Mouse (Mus musculus) olfactory bulb, adult 2 months (tissue): Measurements from ENCODE around the gene Trmt13. TPM values are rescaled to one million over a fixed set of nuclear protein-coding genes. Genes with fewer than 3 reads are reported as not detected.
"Not testable (repeated sequence)": the region's sequence is repeated elsewhere in the genome, so short reads cannot be mapped to it uniquely, and the experiment has no call there.

Experiments used
- H3K27ac ChIP-seq: fragments of 200-500 bp; 2 replicates; pipeline ENCODE4 v1.5.1; 2012; ENCODE audit warnings: low read depth, low read length; ENCODE audit not compliant: insufficient read depth
- H3K4me1 ChIP-seq: fragments of 200-500 bp; 2 replicates; pipeline ENCODE4 v1.6.1; 2012; ENCODE audit warnings: low read length; ENCODE audit not compliant: control insufficient read depth, insufficient read depth
- H3K4me3 ChIP-seq: fragments of 200-500 bp; 2 replicates; pipeline ENCODE4 v1.5.1; 2012; ENCODE audit warnings: mild to moderate bottlenecking, low read depth, low read length, moderate library complexity; ENCODE audit not compliant: insufficient read depth
- CTCF ChIP-seq: fragments of 200-500 bp; IDR thresholded peaks from 2 replicates; pipeline ENCODE4 v1.5.1; 2012; ENCODE audit warnings: low read depth, mild to moderate bottlenecking, low read length, moderate library complexity; ENCODE audit not compliant: insufficient read depth
- POLR2A ChIP-seq: fragments of 200-500 bp; IDR thresholded peaks from 2 replicates; pipeline ENCODE4 v1.6.1; 2012; ENCODE audit warnings: mild to moderate bottlenecking, low read depth, low read length, moderate library complexity; ENCODE audit not compliant: insufficient read depth
- WGBS: fragments of 180-500 bp; shearing (Covaris S2); methylation state at CpG from one replicate; pipeline ENCODE4 v1.1.7; 2018; 5-methylcytosine and 5-hydroxymethylcytosine counted together
- polyA plus RNA-seq: library from polyadenylated mRNA; stranded (reverse); fragments of >200 nt; gene quantifications from 2 replicates; pipeline ENCODE4 v1.2.4, GENCODE M21; 2012; ENCODE audit warnings: low replicate concordance; ENCODE audit not compliant: missing spikeins, insufficient read depth, insufficient read length

Gene Trmt13
- polyA plus RNA-seq = not detected in 2 replicates

DNA sequence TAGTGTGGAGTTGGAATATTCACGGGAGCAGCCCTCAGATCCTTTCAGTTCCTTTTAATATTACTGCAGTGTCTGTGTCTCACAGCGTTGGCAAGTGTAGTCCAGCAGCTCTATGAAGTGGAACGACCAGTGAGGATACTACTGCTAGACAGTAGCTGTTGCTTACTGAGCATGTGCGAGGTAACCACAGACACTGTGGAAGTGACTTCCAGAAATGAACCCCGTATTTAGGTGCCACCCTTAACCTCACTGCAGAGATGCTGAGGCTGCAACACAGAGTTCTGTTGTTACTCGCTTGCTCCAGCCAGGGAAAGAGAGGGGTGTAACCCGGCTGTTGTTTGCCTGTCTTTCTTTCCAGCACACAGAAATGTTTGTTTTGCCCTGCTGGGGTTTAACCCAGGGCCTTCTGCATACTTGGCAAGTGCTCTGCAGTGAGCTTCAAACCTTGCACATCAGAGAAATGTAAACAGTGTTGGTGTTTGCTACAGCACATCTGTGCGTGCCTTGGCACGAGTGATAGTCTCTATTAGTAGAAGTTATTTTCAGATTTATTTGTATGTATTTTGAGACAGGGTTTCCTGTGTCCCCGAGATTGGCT is at the start of gene Trmt13:
Gene Trmt13, minus strand, starts transcription at position 293 of the 598 bp plus-strand sequence.
- H3K4me3 ChIP-seq = no peak within 1 kb of the TSS
- WGBS = 46% methylated on average over 10 of the region's 10 CpGs
- no peak within 1 kb of the TSS for H3K27ac ChIP-seq

DNA sequence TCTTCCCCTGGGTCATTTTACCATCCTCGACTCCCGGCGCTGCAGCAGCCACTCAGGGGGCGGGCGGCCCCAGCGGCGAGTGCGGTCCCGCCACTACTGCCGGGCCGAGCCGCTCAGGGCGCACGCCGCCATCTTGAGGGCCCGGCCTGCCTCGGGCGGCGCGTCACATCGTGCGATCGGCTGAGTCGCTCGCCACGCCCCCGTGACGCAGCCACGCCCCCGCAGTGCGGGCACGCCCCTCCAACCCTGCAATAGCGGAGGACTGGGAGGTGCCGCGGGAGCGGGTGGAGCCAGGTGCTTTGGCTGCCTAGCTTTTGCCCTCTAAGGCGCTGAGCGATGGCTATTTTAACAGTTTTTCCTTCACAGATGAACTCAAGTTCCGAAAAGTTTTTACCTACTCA is 48.1 kb upstream of the Trmt13 start, which contains the start of gene Mfsd14a:
Gene Mfsd14a, minus strand, starts transcription at position 215 of the 401 bp plus-strand sequence.
- Histone ChIP-seq H3K4me1 (peaks cover 7% of the 10 kb centered on the region), H3K27ac (peak within 1 kb of the TSS; percentile 67), H3K4me3 (peak within 1 kb of the TSS; percentile 94)
- TF ChIP-seq CTCF (no peak), POLR2A (peak; percentile 92)
- WGBS = under 1% methylated on average over 39 of the region's 39 CpGs

More for the DNA sequence above, at the start of gene Trmt13:
- no peak for TF ChIP-seq POLR2A
- no peak for TF ChIP-seq CTCF
- H3K4me1 ChIP-seq = peaks cover 5% of the 10 kb centered on the region

DNA sequence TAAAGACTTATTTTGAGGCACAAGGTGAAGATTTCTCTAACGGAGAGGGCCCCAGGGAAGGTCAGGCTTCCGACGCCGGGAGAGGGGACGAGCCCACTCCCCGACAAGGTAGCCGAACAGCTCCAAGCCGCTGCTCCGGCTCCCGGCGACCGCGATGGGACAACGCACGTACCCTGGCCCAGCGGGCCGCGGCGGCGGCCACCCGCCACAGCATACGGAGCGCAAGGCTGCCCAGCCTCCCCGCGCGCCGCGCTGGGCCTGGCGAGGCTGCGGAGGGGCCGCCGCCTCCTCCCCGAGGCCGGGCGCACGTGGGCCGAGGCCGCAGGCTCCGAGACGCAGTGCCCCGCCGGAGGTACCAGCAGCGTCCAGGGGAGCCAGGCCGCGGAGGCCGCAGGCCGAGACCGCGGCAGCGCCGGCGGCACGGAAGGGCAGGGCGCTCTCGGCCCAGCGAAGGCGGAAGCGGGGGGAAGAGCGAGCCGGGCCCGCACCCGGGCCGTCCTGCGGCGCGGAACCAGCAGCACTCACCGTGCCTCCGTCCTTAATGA is 47.6 kb upstream of the Trmt13 start:
- Histone ChIP-seq H3K4me3 (peak overlapping the region; percentile 94), H3K4me1 (peaks cover 7% of the 10 kb centered on the region), H3K27ac (peak overlapping the region; percentile 67)
- no peak for TF ChIP-seq CTCF
- TF ChIP-seq POLR2A = no peak
- under 1% methylated on average over 65 of the region's 68 CpGs for WGBS

DNA sequence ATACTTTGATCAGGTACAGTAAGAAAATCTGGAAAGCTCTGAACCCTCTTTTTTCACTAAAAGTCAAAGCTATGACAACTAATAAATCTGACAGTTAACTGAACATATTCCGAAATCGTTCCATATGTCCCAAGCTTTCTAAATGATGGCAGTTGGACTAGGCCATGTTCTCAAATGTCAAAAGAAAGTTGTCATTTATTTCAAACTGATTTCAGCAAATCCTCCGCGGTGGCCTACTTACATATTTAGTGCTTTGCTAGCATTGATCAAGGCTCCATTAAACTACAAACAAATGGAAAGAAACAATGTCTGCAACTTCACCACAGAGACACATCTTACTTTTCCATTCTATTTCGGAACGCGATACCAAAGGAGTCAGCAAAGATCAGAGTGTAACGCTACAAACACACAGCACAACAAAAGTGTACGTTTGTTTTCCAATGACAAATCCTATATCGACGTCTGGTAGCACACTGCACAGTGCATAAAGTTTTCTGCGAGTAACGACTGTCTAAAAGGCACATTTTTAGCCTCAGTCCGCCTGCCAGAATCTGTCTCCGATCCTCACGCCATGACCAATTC is 47.0 kb upstream of the Trmt13 start:
- no peak for TF ChIP-seq CTCF
- TF ChIP-seq POLR2A = no peak
- WGBS = 5% methylated on average over 16 of the region's 16 CpGs

DNA sequence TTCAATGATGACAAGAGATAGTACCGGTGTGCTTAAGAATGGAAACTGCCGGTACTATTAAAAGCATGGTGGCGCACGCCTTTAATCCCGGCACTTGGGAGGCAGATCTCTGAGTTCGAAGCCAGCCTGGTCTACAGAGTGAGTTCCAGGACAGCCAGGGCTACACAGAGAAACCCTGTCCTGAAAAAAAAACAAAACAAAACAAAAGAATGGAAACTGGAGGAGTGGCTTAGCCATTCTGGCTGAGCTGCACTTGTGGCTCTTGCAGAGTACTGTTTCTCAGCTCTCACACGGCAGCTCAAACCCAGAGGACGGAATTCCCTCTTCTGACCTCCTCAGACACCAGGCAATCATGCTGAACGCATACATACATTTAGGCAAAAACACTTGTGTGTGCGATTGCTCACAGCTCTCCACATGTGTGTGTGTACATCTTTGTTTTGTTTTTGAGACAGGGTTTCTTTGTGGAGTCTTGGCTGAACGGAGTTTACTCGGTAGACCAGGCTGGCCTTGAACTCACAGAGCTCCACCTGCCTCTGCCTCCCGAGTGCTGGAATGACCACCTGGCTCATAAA is 45.6 kb upstream of the Trmt13 start:
- TF ChIP-seq POLR2A = no peak
- no peak for TF ChIP-seq CTCF
- Histone ChIP-seq H3K4me1 (peaks cover 9% of the 10 kb centered on the region), H3K27ac (no peak overlapping the region), H3K4me3 (no peak overlapping the region)
- WGBS = 80% methylated on average over 13 of the region's 13 CpGs

More for the DNA sequence above, 47.0 kb upstream of the Trmt13 start:
- Histone ChIP-seq H3K4me3 (peak overlapping the region; percentile 94), H3K27ac (peak overlapping the region; percentile 67), H3K4me1 (peaks cover 9% of the 10 kb centered on the region)

DNA sequence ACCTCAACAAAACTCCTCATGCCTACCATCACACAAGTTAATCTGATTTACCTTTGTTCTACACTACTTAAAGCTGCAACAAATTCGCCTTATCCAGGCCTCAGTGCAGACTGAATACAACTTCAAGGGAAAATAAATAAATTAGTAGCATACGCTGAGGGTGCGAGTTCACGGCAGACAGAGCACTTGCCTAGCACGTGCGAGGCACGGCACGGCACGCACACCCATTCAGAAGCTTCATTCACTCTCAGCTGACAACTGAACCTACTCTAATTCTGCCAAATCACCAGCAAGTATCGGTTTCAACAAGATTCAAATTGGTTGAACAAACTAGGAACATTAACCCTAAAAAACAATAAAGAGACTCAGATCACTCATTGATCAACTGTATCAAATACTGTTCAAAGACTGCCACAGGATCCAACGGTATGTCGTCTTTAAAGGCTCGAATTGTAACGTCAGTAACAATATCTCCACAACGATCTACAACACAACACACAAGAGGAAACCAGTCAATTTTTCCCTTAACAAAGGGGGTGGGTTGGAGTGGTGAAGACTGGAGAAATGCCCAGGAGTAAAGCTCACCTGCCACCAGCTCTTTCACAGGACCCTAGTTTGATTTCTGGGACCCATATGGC is 44.7 kb upstream of the Trmt13 start:
- WGBS = 57% methylated on average over 15 of the region's 15 CpGs
- TF ChIP-seq CTCF = no peak
- TF ChIP-seq POLR2A = no peak
- Histone ChIP-seq H3K4me1 (peaks cover 9% of the 10 kb centered on the region), H3K4me3 (no peak overlapping the region), H3K27ac (no peak overlapping the region)

DNA sequence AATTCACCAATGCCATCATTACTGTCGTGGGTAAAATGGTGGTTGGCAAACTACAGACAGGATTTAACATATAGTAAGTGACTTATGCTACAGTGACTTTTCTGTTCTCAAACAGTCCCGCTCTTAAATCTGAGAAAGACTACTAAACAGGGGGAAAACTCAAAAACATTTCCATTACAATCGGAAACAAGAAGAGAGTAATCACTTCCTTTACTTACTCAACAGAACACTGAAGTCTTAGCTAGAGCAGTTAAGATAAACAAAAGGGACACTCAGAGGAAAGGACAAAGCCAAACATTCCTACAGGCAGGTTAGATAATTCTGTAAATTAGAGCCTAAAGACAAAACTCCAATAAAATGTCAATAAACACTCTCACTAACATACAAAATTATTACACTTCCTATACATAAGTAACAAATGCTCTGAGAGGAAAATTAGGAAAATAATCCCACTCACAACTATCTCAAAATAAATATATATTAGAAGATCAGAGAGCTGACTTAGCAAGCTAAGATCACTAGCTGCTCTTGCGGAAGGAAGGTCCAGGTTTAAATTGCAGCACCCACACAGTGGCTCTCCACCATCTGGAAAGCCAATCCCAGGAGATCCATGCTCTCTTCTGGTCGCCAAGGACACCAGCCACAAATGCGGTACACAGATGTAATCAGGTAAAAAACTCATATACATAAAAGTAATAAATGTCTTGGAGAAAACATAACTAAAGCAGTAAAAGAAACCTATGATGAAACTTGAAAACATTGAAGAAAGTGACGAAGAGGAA is 42.0 kb upstream of the Trmt13 start:
- Histone ChIP-seq H3K27ac (no peak overlapping the region), H3K4me1 (peaks cover 11% of the 10 kb centered on the region), H3K4me3 (no peak overlapping the region)
- WGBS = 72% methylated on average over 7 of the region's 7 CpGs
- TF ChIP-seq POLR2A (no peak), CTCF (no peak)

DNA sequence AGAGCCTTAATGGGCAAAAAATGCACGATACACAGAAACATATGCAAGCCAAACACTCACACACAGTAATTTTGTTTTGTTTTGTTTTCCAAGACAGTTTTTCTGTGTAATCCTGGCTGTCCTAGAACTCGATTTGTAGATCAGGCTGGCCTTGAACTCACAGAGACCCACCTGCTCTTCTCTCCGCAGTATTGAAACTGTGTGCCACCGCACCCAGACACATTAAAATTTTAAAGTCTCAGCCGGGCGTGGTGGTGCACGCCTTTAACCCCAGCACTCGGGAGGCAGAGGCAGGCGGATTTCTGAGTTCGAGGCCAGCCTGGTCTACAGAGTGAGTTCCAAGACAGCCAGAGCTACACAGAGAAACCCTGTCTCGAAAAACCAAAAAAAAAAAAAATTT is 39.7 kb upstream of the Trmt13 start:
- H3K27ac ChIP-seq, H3K4me1 ChIP-seq, H3K4me3 ChIP-seq: not testable (repeated sequence)
- 90% methylated on average over 11 of the region's 11 CpGs for WGBS
